Mouse (Mus musculus) CD4-positive, CD25-positive, alpha-beta regulatory T cell, adult 9 weeks (primary cell): ENCODE results near the gene Pcmt1. TPM values are rescaled to one million over a fixed set of nuclear protein-coding genes. Genes with fewer than 3 reads are reported as not detected.

Source experiments
- polyA plus RNA-seq: library from polyadenylated mRNA; unstranded; fragments of 100-300 nt; shearing (Covaris generic); gene quantifications from one replicate; pipeline ENCODE4 v1.2.1, GENCODE M21; 2017

Gene Pcmt1
- 117 TPM for polyA plus RNA-seq

DNA sequence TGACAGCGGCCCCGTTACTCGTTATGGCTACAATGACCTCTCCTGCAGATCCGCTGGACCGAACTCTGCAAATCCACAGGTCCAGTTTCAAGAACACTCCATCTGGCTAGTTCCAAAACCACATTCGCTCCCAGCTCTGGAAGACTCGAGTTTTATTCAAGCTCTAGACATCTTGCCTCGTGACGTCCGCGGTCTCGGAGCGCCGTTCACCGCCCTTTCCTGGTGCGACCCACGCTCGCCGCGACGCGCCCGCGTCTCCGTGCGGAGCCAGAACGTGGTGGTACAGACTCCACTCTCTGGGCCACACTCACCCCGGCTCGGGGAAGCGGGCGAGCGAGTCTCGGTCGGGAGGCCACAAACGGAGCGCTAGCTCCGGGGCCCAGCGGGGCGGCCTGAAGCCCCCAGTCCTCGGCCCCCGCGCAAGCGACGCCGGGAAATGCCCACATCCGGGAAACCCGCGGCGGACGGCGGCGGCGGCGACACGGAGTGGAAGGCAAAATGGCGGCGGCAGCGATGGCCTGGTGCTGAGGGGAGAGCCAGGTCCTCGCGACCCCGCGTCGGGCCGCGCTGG is at the start of gene Pcmt1, which contains the start of gene Lats1:
Gene Pcmt1 (minus strand): TSS at position 406 of the 571 bp plus-strand sequence.
Gene Lats1 (plus strand): TSS at position 484 of the 571 bp plus-strand sequence.

DNA sequence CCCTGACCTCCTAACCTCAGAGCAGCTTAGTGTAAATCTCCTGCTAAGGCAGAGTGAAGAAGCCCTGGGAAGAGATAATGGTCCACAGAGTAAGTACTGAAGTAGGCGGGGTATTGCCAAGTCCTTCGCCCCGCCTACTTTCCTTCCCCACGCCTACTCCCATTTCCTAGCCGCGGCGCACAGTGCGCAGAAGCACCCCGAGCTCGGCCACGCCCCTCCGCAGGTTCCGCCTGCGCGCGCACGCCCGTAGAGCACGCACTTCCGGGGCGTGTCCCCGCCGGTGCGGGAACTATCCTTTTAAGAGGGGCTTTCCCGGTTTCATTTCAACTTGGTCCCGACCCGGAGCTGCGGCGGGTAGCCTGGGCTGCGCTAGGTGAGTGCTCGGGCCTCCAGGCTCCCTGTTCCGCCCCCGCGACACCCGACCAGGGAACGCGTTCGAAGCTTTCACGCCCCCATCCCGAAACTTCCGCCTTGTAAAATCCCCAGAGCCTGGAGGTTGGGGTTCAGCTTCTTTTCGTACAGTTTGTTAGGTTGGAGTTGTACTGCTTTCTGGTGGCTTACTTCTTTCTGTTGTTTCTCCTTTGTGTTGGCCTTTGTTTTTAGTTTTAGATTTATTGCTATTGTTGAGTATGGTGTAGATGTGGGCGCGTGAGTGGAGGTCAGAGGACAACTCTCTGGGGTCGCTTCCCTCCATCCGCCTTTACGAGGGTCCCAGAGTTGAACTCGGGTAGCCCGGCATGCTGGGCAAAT is 45.0 kb upstream of the Pcmt1 start, which contains the start of gene Katna1:
Gene Katna1 (plus strand): TSS at position 250 of the 750 bp plus-strand sequence.

DNA sequence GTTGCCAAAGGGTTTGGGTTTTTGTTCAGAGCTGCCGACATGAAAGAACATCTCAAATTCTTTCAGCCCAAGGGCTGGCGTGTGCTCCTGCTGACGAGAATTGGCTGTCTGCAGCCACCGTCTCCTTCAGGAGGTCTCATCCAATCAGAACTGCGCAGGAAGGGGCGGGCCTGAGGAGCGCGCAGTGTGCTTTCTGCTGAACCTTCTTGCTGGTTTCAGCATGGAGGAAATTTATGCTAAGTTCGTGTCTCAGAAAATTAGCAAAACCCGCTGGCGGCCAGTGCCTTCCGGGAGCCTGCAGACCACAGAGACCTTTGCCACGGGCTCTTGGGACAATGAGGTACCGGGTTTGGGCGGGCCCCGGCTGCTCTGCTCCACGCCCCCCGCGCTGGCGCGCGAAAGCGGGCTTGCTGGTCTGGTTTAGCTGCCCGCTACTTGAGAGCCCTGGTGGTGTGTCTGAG is 13.6 kb downstream of the Pcmt1 start, which contains the start of gene Nup43:
Gene Nup43 (plus strand): TSS at position 162 of the 461 bp plus-strand sequence.

DNA sequence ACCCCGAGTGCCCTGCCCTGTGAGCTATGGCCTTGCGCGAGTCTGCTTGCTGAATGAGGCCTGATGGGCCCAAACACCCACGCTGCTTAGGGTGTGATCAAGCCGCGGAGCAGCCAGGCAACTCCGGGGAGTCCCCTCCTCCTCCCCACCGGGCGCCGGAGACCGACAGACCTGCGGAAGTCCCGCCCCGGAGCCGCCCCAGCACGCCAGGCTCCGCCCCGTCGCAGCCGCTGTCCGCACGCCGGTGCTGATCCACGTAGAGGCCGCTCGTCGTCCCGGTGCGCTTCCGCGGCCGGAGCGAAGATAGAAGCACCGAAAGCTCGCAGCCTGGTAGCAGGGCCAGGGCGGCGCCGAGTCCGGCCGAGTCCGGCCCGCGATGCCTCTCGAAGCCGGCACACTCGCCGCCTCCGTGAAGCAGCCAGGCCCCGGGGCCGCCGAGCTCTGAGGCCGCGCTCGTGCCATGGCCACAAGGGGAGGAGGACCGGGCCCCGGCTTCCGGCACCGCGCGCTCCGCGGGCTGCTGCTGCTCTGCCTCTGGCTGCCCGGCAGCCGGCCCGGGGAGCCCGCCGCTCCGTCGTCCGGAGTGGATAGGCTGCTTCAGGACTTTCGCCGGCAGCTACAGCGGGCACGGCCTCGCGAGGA is 91.2 kb downstream of the Pcmt1 start, which contains the start of gene Lrp11:
Gene Lrp11 (plus strand): TSS at position 209 of the 642 bp plus-strand sequence.

Other genes with a start within 250 kb of the Pcmt1 start
- gene Ulbp1, start 207.5 kb downstream of the Pcmt1 start, polyA plus RNA-seq: 9.7 TPM
- gene Lrp11, start 91.3 kb downstream of the Pcmt1 start, polyA plus RNA-seq: 0.22 TPM
- gene Nup43, start 13.6 kb downstream of the Pcmt1 start, polyA plus RNA-seq: 25.8 TPM
- 2.7 TPM for gene Lats1, start 78 bp upstream of the Pcmt1 start, polyA plus RNA-seq
- 91.3 TPM for gene Katna1, start 44.9 kb upstream of the Pcmt1 start, polyA plus RNA-seq
- gene Ginm1, start 111.7 kb upstream of the Pcmt1 start, polyA plus RNA-seq: 70.2 TPM
- 110 TPM for gene Ppil4, start 111.8 kb upstream of the Pcmt1 start, polyA plus RNA-seq
- gene Zc3h12d, start 151.3 kb upstream of the Pcmt1 start, polyA plus RNA-seq: 16.0 TPM